Mouse (Mus musculus) hindbrain, embryonic 15.5 days (tissue): ENCODE data around the gene Higd1c. TPM values are rescaled to one million over a fixed set of nuclear protein-coding genes. Genes with fewer than 3 reads are reported as not detected.
"Not testable (repeated sequence)": the region's sequence is repeated elsewhere in the genome, so short reads cannot be mapped to it uniquely, and the experiment has no call there.

ENCODE experiments used
- ATAC-seq: fragments of 200-750 bp; cut with Nextera tagmentation; 2 replicates; pipeline ENCODE4 v1.8.0; 2017; ENCODE audit warnings: low read depth, moderate number of reproducible peaks, moderate TSS enrichment; ENCODE audit not compliant: low FRiP score
- H3K27ac ChIP-seq: fragments of 300-500 bp; sonication (generic); replicated peaks from 2 replicates; pipeline ENCODE4 v1.5.1; 2015; ENCODE audit warnings: mild to moderate bottlenecking, inconsistent platforms
- H3K27me3 ChIP-seq: fragments of 300-500 bp; sonication (generic); 2 replicates; pipeline ENCODE4 v1.6.1; 2015; ENCODE audit warnings: control low read depth, inconsistent platforms
- H3K36me3 ChIP-seq: fragments of 300-500 bp; sonication (generic); 2 replicates; pipeline ENCODE4 v1.6.1; 2015; ENCODE audit warnings: control low read depth, inconsistent platforms
- H3K4me1 ChIP-seq: fragments of 300-500 bp; sonication (generic); replicated peaks from 2 replicates; pipeline ENCODE4 v1.6.1; 2015; ENCODE audit warnings: control low read depth, inconsistent platforms
- H3K4me2 ChIP-seq: fragments of 300-500 bp; sonication (generic); 2 replicates; pipeline ENCODE4 v1.6.1; 2015; ENCODE audit warnings: moderate library complexity, mild to moderate bottlenecking, inconsistent platforms
- H3K4me3 ChIP-seq: fragments of 300-500 bp; sonication (generic); 2 replicates; pipeline ENCODE4 v1.5.1; 2015; ENCODE audit warnings: mild to moderate bottlenecking, inconsistent platforms
- H3K9ac ChIP-seq: fragments of 300-500 bp; sonication (generic); 2 replicates; pipeline ENCODE4 v1.6.1; 2015; ENCODE audit warnings: inconsistent platforms
- H3K9me3 ChIP-seq: fragments of 300-500 bp; sonication (generic); 2 replicates; pipeline ENCODE4 v1.6.1; 2016; ENCODE audit warnings: control low read depth, inconsistent platforms
- WGBS: fragments of 180-500 bp; shearing (Covaris S2); methylation state at CpG from one replicate; pipeline ENCODE4 v1.1.7; 2015; 5-methylcytosine and 5-hydroxymethylcytosine counted together
- polyA plus RNA-seq: library from polyadenylated mRNA; unstranded; fragments of >200 nt; fragmentation: Nextera tagmentation; extraction: Ambion mirVana; gene quantifications from 2 replicates; pipeline ENCODE4 v1.2.1, GENCODE M21; 2015

Higd1c gene
- polyA plus RNA-seq, 1 experiment from 2014 or later: 0.38 TPM

GRCm38 (mm10) chr15:100337328-100337727 lies 27.0 kb upstream of the Higd1c start:
- not testable (repeated sequence) for H3K9me3 ChIP-seq, H3K4me2 ChIP-seq, H3K4me3 ChIP-seq, ATAC-seq, H3K27ac ChIP-seq, H3K4me1 ChIP-seq, H3K9ac ChIP-seq, H3K27me3 ChIP-seq, H3K36me3 ChIP-seq

GRCm38 (mm10) chr15:100337847-100338246 lies 26.5 kb upstream of the Higd1c start:
- H3K36me3 ChIP-seq, H3K4me2 ChIP-seq, H3K4me3 ChIP-seq, H3K9me3 ChIP-seq, ATAC-seq, H3K27me3 ChIP-seq, H3K27ac ChIP-seq, H3K9ac ChIP-seq, H3K4me1 ChIP-seq: not testable (repeated sequence)
- 41% methylated on average over 10 of the region's 10 CpGs for WGBS

GRCm38 (mm10) chr15:100341314-100341980 lies 22.9 kb upstream of the Higd1c start:
- ATAC-seq, H3K4me2 ChIP-seq, H3K4me1 ChIP-seq, H3K9me3 ChIP-seq, H3K27ac ChIP-seq, H3K4me3 ChIP-seq, H3K36me3 ChIP-seq, H3K9ac ChIP-seq, H3K27me3 ChIP-seq: not testable (repeated sequence)
- WGBS: 87% methylated on average over 5 of the region's 5 CpGs

- no peak overlapping the region for H3K27ac ChIP-seq
- H3K36me3 ChIP-seq: no peaks in the 10 kb centered on the region
- no peaks in the 10 kb centered on the region for H3K4me1 ChIP-seq
- no peak for ATAC-seq
- no peaks in the 10 kb centered on the region for H3K27me3 ChIP-seq
- no peak overlapping the region for H3K4me2 ChIP-seq
- no peaks in the 10 kb centered on the region for H3K9me3 ChIP-seq
- no peak overlapping the region for H3K9ac ChIP-seq
- no peak overlapping the region for H3K4me3 ChIP-seq
Observed at GRCm38 (mm10) chr15:100345484-100345883, 18.9 kb upstream of the Higd1c start.

DNA sequence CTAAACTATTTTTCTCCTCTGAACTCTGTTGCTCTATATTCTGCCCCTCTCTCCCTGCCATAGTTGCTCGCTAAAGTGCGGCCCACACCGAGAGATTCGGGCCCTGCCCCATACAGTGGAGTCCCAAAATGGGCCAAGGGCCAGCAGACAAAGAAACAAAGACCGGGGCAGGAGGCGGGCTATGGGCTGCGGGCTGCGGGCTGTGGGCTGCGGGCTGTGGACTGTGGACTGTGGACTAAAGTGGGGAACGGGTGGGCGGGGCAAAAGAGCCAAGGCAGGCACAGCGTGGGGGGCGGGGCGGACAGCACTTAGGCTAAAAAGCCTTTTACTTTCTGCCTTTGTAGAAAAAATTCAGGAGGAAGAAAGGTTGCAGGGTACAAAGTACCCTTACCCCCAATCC lies 17.6 kb upstream of the Higd1c start:
- H3K9ac ChIP-seq: no peak overlapping the region
- H3K4me2 ChIP-seq: no peak overlapping the region
- ATAC-seq: no peak
- no peaks in the 10 kb centered on the region for H3K27me3 ChIP-seq
- no peak overlapping the region for H3K27ac ChIP-seq
- no peaks in the 10 kb centered on the region for H3K36me3 ChIP-seq
- no peaks in the 10 kb centered on the region for H3K4me1 ChIP-seq
- no peak overlapping the region for H3K4me3 ChIP-seq
- no peaks in the 10 kb centered on the region for H3K9me3 ChIP-seq
- WGBS: 61% methylated on average over 14 of the region's 14 CpGs

GRCm38 (mm10) chr15:100349496-100349895 lies 14.8 kb upstream of the Higd1c start:
- Histone ChIP-seq H3K27ac (no peak overlapping the region), H3K4me1 (no peaks in the 10 kb centered on the region), H3K9me3 (no peaks in the 10 kb centered on the region), H3K27me3 (no peaks in the 10 kb centered on the region), H3K4me2 (no peak overlapping the region), H3K4me3 (no peak overlapping the region), H3K36me3 (no peaks in the 10 kb centered on the region), H3K9ac (no peak overlapping the region)
- 48% methylated on average over 2 of the region's 2 CpGs for WGBS
- no peak for ATAC-seq

GRCm38 (mm10) chr15:100351501-100352060 lies 12.8 kb upstream of the Higd1c start:
- 86% methylated on average over 6 of the region's 6 CpGs for WGBS

DNA sequence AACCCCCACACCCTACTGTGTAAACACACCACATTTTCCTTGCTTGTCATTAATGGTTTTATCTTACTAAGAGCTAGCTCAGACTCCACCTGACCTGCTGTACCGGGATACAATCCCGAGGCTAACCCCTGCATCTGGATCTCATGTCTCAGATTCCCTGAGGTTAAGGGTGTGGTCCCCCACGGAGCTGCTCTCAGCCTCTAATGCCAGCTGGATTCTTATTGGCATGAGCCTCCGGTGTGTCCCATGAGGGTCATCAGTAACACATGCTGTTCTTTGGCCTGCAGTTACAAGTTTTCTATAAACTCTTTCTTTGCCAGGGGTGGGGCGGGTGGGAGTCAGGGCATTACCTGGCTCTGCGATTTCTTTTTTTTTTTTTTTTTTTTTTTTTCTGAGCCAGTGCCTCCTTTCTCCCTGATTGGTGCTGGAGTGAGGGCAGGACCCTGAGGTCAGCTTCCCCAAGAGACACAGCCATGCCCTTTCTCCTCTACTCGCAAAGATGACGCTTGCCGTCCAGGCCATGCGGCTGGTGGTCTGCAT lies 11.6 kb upstream of the Higd1c start, which contains the start of the genes Methig1 and Mettl7a2:
Gene Methig1, plus strand, starts transcription at position 439 of the 540 bp plus-strand sequence.
Gene Mettl7a2, plus strand, starts transcription at position 490 of the 540 bp plus-strand sequence.
- Histone ChIP-seq H3K27me3 (no peaks in the 10 kb centered on the region), H3K27ac (no peak within 1 kb of the TSS), H3K36me3 (no peaks in the 10 kb centered on the region), H3K4me2 (no peak within 1 kb of the TSS), H3K9ac (no peak within 1 kb of the TSS), H3K9me3 (no peaks in the 10 kb centered on the region), H3K4me1 (no peaks in the 10 kb centered on the region), H3K4me3 (no peak within 1 kb of the TSS)
- no peak for ATAC-seq
- WGBS: 81% methylated on average over 10 of the region's 10 CpGs

More at GRCm38 (mm10) chr15:100351501-100352060, 12.8 kb upstream of the Higd1c start:
- H3K27ac ChIP-seq: no peak overlapping the region
- no peak overlapping the region for H3K9ac ChIP-seq
- ATAC-seq: no peak
- H3K4me3 ChIP-seq: no peak overlapping the region
- no peaks in the 10 kb centered on the region for H3K27me3 ChIP-seq
- no peaks in the 10 kb centered on the region for H3K9me3 ChIP-seq
- no peaks in the 10 kb centered on the region for H3K4me1 ChIP-seq
- no peaks in the 10 kb centered on the region for H3K36me3 ChIP-seq
- H3K4me2 ChIP-seq: no peak overlapping the region

GRCm38 (mm10) chr15:100353399-100353798 lies 10.9 kb upstream of the Higd1c start:
- H3K36me3 ChIP-seq, ATAC-seq, H3K9ac ChIP-seq, H3K27ac ChIP-seq, H3K9me3 ChIP-seq, H3K4me1 ChIP-seq, H3K4me3 ChIP-seq, H3K27me3 ChIP-seq, H3K4me2 ChIP-seq: not testable (repeated sequence)
- WGBS: 93% methylated on average over 22 of the region's 22 CpGs

DNA sequence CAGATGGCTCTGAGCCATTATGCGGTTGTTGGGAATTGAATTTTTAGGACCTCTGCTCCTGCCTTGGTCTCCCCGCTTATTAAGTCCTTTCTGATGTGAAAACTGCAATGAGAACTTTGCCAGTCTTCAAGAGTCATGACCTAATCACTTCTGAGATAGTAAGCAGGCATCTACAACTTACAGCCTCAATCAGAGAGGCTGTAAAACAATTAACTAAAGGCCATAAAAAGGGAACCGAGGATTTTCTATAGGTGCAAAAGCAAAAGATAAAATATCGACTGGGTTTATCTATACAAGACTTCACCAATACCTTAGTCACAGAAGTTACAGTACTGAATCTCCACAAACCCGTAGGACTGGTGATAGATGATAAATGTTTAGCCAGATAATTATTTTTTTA lies 8.5 kb upstream of the Higd1c start:
- 88% methylated on average over 5 of the region's 5 CpGs for WGBS
- ATAC-seq: no peak
- H3K9ac ChIP-seq: no peak overlapping the region
- no peak overlapping the region for H3K4me2 ChIP-seq
- H3K9me3 ChIP-seq: no peaks in the 10 kb centered on the region
- no peaks in the 10 kb centered on the region for H3K4me1 ChIP-seq
- no peaks in the 10 kb centered on the region for H3K36me3 ChIP-seq
- H3K4me3 ChIP-seq: no peak overlapping the region
- no peaks in the 10 kb centered on the region for H3K27me3 ChIP-seq
- H3K27ac ChIP-seq: no peak overlapping the region

DNA sequence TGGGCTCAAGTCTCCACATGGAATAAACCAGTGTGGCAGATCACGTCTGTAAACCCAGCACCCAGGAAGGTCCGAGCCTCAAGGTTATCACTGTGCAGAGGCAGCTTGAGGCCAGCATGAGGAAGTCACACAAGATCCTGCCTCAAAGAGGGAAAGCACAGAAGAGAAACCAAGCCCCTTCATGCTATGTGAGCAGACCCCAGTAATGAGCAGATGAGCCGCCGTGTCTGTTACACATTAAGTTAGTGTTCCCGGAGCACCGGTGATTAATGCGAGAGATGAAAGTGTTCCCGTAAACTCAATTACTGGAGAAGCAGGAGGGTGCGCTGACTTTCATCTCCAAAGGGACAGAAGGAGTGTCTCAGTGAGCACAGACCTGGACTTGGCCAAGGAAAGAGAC lies 1.6 kb downstream of the Higd1c start:
- H3K27ac ChIP-seq, H3K36me3 ChIP-seq, H3K4me2 ChIP-seq, H3K4me1 ChIP-seq, H3K4me3 ChIP-seq, H3K9ac ChIP-seq, H3K9me3 ChIP-seq, H3K27me3 ChIP-seq, ATAC-seq: not testable (repeated sequence)
- WGBS: 46% methylated on average over 9 of the region's 9 CpGs

DNA sequence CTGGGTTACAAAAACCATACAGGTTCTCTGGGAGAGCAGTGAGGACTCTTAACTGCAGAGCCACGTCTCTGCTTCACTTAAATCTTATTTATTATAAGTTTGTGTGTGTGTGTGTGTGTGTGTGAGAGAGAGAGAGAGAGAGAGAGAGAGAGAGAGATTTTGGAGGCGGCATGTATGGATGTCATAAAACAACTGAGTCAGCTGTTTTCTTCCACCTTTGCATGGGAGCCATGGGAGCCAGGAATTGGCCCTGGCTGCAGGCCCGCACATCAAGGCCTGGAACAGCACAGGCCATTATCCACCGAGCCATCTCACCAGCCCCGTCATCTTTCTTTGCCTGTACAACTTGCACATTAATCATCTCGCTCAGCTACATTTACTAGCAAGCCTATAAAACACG lies 2.8 kb downstream of the Higd1c start:
- H3K9ac ChIP-seq: no peak overlapping the region
- no peaks in the 10 kb centered on the region for H3K27me3 ChIP-seq
- H3K4me2 ChIP-seq: no peak overlapping the region
- H3K36me3 ChIP-seq: no peaks in the 10 kb centered on the region
- no peak overlapping the region for H3K27ac ChIP-seq
- no peak for ATAC-seq
- no peak overlapping the region for H3K4me3 ChIP-seq
- WGBS: 70% methylated on average over 7 of the region's 7 CpGs
- H3K9me3 ChIP-seq: no peaks in the 10 kb centered on the region
- H3K4me1 ChIP-seq: no peaks in the 10 kb centered on the region

- H3K9me3 ChIP-seq: no peaks in the 10 kb centered on the region
- no peak overlapping the region for H3K9ac ChIP-seq
- H3K27ac ChIP-seq: no peak overlapping the region
- no peak overlapping the region for H3K4me3 ChIP-seq
- H3K4me2 ChIP-seq: no peak overlapping the region
- no peaks in the 10 kb centered on the region for H3K4me1 ChIP-seq
- no peaks in the 10 kb centered on the region for H3K27me3 ChIP-seq
- no peaks in the 10 kb centered on the region for H3K36me3 ChIP-seq
- ATAC-seq: no peak
- WGBS: 41% methylated on average over 5 of the region's 5 CpGs
Observed at GRCm38 (mm10) chr15:100375066-100375465, 10.7 kb downstream of the Higd1c start.
